Mouse (Mus musculus): ENCODE data around the gene Fam170b. TPM values are rescaled to one million over a fixed set of nuclear protein-coding genes. Genes with fewer than 3 reads are reported as not detected.

The Fam170b gene
- total and polyA plus RNA-seq, 3 experiments = 0.10 TPM; not detected in 2

DNA sequence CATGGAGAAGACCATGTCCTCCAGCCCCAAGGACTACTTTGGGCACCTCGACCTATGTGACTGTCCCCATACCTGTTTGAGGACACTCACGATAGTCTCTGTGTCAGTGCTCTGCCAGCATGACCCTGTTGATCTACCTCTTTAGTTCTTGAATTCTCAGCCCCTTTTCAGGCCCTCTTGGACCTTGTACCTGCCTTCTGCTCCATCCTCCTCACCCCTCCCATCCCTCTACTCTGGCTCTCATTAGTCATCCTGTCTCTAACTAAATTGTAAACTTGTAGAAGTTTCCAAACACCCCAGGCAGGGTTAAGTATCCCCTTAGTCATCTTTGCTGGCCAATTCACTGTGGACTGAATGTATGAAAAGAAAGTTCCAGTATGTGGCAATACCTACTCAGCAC lies 36.0 kb upstream of the Fam170b start:
- H3K27me3 ChIP-seq (ENCODE audit: control insufficient read depth, insufficient read depth, low read length) = no peaks in the 10 kb centered on the region
- H3K36me3 ChIP-seq (ENCODE audit: control insufficient read depth, insufficient read depth, low read length) = no peaks in the 10 kb centered on the region
- no peak overlapping the region for H3K9ac ChIP-seq (ENCODE audit: low read depth, low read length)
- H3K4me1 ChIP-seq (ENCODE audit: control insufficient read depth, insufficient read depth, low read length) = no peaks in the 10 kb centered on the region
- DNase-seq = no peak
- no peak for TF ChIP-seq POLR2A (IDR thresholded peaks at IDR 0.05; ENCODE audit: insufficient read depth, low read depth, low read length)
- TF ChIP-seq EP300 (IDR thresholded peaks at IDR 0.05; ENCODE audit: insufficient read depth, low read depth, low read length) = no peak
- no peak overlapping the region for H3K4me3 ChIP-seq
- H3K27ac ChIP-seq = no peak overlapping the region
- H3K79me2 ChIP-seq (replicated peaks; ENCODE audit: control insufficient read depth, insufficient read depth, low read length) = no peaks in the 10 kb centered on the region
- 80% methylated on average over 2 of the region's 2 CpGs for WGBS
- intact Hi-C loops (cut with DNase I) = no loop called here

DNA sequence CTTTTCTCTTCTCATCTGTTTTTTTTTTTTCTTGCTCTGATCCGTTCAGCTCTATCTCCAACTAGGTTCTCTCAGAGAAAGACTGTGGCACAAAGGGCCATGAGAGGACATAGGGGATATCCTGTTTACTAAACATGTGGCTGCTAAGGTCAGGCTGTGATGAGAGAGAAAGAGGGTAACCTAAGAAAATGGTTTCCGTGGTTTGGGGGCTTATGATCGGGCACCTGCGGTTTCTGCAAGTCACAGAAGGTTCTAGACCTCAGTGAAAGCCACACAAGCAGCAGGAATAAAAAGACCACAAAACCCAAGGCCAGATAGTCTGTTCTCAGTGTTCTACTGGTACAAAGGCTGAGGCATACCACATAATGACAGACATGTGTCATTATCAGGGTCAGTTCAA lies 35.4 kb upstream of the Fam170b start:
- 77% methylated on average over 4 of the region's 4 CpGs for WGBS
- no peak overlapping the region for H3K27ac ChIP-seq
- no peaks in the 10 kb centered on the region for H3K79me2 ChIP-seq (replicated peaks; ENCODE audit: control insufficient read depth, insufficient read depth, low read length)
- H3K4me1 ChIP-seq (ENCODE audit: control insufficient read depth, insufficient read depth, low read length) = no peaks in the 10 kb centered on the region
- H3K27me3 ChIP-seq (ENCODE audit: control insufficient read depth, insufficient read depth, low read length) = no peaks in the 10 kb centered on the region
- intact Hi-C loops (cut with DNase I) = no loop called here
- no peak overlapping the region for H3K4me3 ChIP-seq
- H3K36me3 ChIP-seq (ENCODE audit: control insufficient read depth, insufficient read depth, low read length) = no peaks in the 10 kb centered on the region
- TF ChIP-seq CTCF (IDR thresholded peaks at IDR 0.05) (no peak), EP300 (IDR thresholded peaks at IDR 0.05; ENCODE audit: insufficient read depth, low read depth, low read length) (no peak), POLR2A (IDR thresholded peaks at IDR 0.05; ENCODE audit: insufficient read depth, low read depth, low read length) (no peak)
- H3K9ac ChIP-seq (ENCODE audit: low read depth, low read length) = no peak overlapping the region
- no peak for DNase-seq

DNA sequence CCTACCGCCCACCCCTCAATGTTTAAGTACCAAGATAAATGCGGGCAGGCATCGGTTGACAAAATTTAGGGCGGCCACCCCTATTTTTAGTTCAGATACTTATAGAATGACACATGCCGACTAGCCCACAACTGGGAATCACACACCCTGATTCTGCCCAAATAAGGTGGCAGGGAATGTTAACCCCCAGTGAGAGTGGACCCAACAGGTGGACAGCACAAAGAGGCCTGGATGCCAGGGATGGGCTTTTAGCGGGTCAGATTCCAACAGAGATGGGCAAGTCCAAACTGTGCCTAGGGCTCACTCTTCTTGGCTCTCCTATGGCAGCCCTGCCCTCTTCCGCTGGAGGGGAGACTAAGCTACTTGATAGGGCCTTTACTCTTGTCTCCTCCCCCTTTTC lies 33.7 kb upstream of the Fam170b start:
- WGBS = 88% methylated on average over 7 of the region's 7 CpGs
- Histone ChIP-seq H3K79me2 (replicated peaks; ENCODE audit: control insufficient read depth, insufficient read depth, low read length) (no peaks in the 10 kb centered on the region), H3K27ac (no peak overlapping the region), H3K27me3 (ENCODE audit: control insufficient read depth, insufficient read depth, low read length) (no peaks in the 10 kb centered on the region), H3K36me3 (ENCODE audit: control insufficient read depth, insufficient read depth, low read length) (no peaks in the 10 kb centered on the region), H3K4me3 (no peak overlapping the region), H3K9ac (ENCODE audit: low read depth, low read length) (no peak overlapping the region), H3K4me1 (ENCODE audit: control insufficient read depth, insufficient read depth, low read length) (no peaks in the 10 kb centered on the region)
- TF ChIP-seq CTCF (IDR thresholded peaks at IDR 0.05) (no peak), POLR2A (IDR thresholded peaks at IDR 0.05; ENCODE audit: insufficient read depth, low read depth, low read length) (no peak), EP300 (IDR thresholded peaks at IDR 0.05; ENCODE audit: insufficient read depth, low read depth, low read length) (no peak)
- no peak for DNase-seq
- intact Hi-C loops (cut with DNase I) = no loop called here

DNA sequence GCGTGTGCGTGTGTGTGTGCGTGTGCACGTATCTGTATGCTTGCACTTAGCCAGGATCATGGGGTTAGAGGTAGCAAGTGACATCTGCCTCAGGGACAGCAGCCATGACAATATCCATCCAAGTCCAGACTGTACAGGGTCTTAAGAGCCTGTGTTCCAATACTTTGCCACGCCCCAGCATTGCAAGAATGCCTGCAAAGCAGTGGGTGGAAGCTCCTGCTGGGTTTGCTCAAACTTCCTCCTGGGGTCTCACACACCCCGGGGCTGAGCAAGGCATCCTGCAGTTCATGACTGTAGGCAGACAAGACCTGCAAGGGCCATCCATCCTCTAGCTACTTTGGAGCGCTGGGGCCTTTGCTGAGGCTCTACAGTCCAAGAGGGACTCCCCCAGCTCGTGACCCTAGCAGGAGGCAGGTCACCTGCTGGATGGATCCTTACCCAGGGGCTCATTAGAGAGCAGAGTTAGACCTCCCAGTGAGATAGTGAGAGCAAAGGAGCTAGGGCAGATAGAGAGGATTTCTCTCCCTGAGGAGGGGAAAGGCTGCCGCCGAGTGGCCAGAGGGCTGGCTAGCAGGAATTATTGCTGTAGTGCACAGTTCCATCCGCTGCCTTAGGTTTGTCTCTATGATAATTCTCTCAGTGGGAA lies 32.6 kb upstream of the Fam170b start:
- 70% methylated on average over 11 of the region's 11 CpGs for WGBS
- H3K79me2 ChIP-seq (replicated peaks; ENCODE audit: control insufficient read depth, insufficient read depth, low read length) = no peaks in the 10 kb centered on the region
- peak; percentile 21 to 59 for DNase-seq
- TF ChIP-seq POLR2A (IDR thresholded peaks at IDR 0.05; ENCODE audit: insufficient read depth, low read depth, low read length) (no peak), CTCF (IDR thresholded peaks at IDR 0.05) (peak; percentile 63)
- H3K9ac ChIP-seq (ENCODE audit: low read depth, low read length) = no peak overlapping the region
- H3K4me1 ChIP-seq (ENCODE audit: control insufficient read depth, insufficient read depth, low read length) = no peaks in the 10 kb centered on the region
- no peaks in the 10 kb centered on the region for H3K27me3 ChIP-seq (ENCODE audit: control insufficient read depth, insufficient read depth, low read length)
- no peaks in the 10 kb centered on the region for H3K36me3 ChIP-seq (ENCODE audit: control insufficient read depth, insufficient read depth, low read length)
- no peak overlapping the region for H3K27ac ChIP-seq
- no peak overlapping the region for H3K4me3 ChIP-seq
- intact Hi-C loops (cut with DNase I) = no loop called here

DNA sequence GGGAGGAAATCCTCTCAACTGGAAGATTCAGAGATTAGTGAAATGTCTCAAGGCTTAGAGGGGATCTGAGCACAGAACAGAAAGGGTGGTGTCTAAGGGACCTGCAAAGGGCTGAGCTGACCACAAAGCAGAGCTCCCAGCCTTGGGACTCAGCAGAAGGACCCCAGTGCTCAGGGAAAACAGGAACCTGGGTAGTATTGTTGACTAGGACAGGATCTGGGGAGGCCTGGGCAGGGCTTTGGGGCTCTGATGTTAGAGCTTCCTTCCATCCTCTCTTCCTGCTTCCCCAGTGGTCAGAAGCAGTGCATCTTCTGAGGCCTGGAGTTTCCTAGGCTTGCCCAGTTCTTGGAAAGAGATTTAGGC lies 32.1 kb upstream of the Fam170b start:
- Histone ChIP-seq H3K4me3 (no peak overlapping the region), H3K36me3 (ENCODE audit: control insufficient read depth, insufficient read depth, low read length) (no peaks in the 10 kb centered on the region), H3K79me2 (replicated peaks; ENCODE audit: control insufficient read depth, insufficient read depth, low read length) (no peaks in the 10 kb centered on the region), H3K27ac (no peak overlapping the region), H3K4me1 (ENCODE audit: control insufficient read depth, insufficient read depth, low read length) (no peaks in the 10 kb centered on the region), H3K9ac (ENCODE audit: low read depth, low read length) (no peak overlapping the region), H3K27me3 (ENCODE audit: control insufficient read depth, insufficient read depth, low read length) (no peaks in the 10 kb centered on the region)
- TF ChIP-seq EP300 (IDR thresholded peaks at IDR 0.05; ENCODE audit: insufficient read depth, low read depth, low read length) (no peak), CTCF (IDR thresholded peaks at IDR 0.05) (no peak), POLR2A (IDR thresholded peaks at IDR 0.05; ENCODE audit: insufficient read depth, low read depth, low read length) (no peak)
- no peak for DNase-seq
- intact Hi-C loops (cut with DNase I) = no loop called here

DNA sequence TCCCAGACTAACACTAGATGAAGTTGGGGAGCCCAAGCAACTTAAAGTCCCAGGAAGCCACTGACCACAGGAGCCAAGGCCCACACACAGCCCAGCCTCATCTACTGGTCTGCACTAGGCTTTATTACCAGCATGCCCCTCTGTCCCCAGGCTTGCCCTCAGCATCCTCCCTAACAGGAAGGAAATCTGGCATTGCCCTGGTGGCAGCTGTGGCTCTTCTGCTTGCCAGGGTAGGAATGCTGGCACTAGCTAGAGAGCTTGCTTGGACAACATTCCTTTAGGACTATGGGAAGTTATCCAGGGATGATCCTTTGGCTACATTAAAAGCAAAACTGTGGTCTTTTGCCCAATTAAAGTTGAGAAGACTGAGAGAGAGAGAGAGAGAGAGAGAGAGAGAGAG lies 23.7 kb upstream of the Fam170b start:
- H3K27ac ChIP-seq = no peak overlapping the region
- H3K36me3 ChIP-seq (ENCODE audit: control insufficient read depth, insufficient read depth, low read length) = no peaks in the 10 kb centered on the region
- no peak overlapping the region for H3K4me3 ChIP-seq
- H3K4me1 ChIP-seq (ENCODE audit: control insufficient read depth, insufficient read depth, low read length) = no peaks in the 10 kb centered on the region
- no peak for DNase-seq
- H3K27me3 ChIP-seq (ENCODE audit: control insufficient read depth, insufficient read depth, low read length) = no peaks in the 10 kb centered on the region
- H3K79me2 ChIP-seq (replicated peaks; ENCODE audit: control insufficient read depth, insufficient read depth, low read length) = no peaks in the 10 kb centered on the region
- intact Hi-C loops (cut with DNase I) = no loop called here
- H3K9ac ChIP-seq (ENCODE audit: low read depth, low read length) = no peak overlapping the region
- TF ChIP-seq EP300 (IDR thresholded peaks at IDR 0.05; ENCODE audit: insufficient read depth, low read depth, low read length) = no peak
- TF ChIP-seq POLR2A (IDR thresholded peaks at IDR 0.05; ENCODE audit: insufficient read depth, low read depth, low read length) = no peak
- no peak for TF ChIP-seq CTCF (IDR thresholded peaks at IDR 0.05)
